8 mouse cellular contexts compared by ENCODE assay signal in the genomic region with DNA sequence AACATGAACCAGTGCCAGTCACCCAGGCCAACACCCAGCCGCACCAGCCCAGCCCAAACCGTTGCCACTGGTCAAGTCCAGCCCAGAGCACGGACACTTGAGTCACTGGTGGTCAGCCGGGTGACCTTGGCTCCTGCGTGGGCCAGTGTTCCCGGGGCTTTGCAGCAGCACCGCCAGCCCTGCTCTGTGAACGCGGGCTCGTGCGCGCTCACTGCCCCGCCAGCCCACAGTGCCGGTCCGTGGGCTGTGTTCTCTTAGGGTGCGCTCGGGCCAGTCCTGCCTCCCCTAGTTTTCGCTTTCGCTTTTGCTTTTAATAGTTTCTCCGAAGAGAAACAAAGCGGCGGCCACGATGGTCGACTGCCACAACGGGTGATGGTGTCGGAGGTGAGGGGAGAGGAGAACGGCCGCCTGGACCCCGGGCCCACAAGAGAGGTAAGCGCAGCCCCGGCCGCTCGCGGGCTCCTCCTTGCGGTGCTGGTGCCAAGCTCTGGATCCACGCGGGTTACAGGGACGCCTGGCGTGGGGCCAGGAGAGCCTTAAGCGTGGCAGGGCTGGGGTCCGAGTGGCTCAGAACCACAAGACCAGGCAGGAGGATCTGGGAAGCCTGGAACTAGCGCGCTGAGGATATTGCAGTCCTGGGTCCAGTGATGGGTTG.
DNase-seq lines count a peak whose midpoint lies in the region; ATAC-seq lines count a peak whose summit lies in the region.
"Not testable (repeated sequence)": the region's sequence is repeated elsewhere in the genome, so short reads cannot be mapped to it uniquely, and the experiment has no call there.

No protein-coding gene starts in this region.

- peaks cover 23% of the 10 kb centered on the region for H3K9me3 ChIP-seq in heart, embryonic 14.5 days (ENCODE audit: control insufficient read depth, low read length)
- H3K9me3 ChIP-seq in limb, embryonic 12.5 days, result peaks cover 19% of the 10 kb centered on the region

- H3K36me3 ChIP-seq in heart, embryonic 14.5 days (ENCODE audit: control insufficient read depth, insufficient read depth, low read length); limb, embryonic 12.5 days: not testable (repeated sequence)

- 28% methylated on average over 36 of the region's 43 CpGs for WGBS in heart, embryonic 14.5 days
- 34% methylated on average over 38 of the region's 43 CpGs for WGBS in limb, embryonic 12.5 days

- ATAC-seq in erythroblast, adult 5-6 weeks (replicated peaks; ENCODE audit: low FRiP score, poor library complexity, severe bottlenecking), result peak; percentile 80
- ATAC-seq in heart, embryonic 14.5 days (ENCODE audit: insufficient number of reproducible peaks, insufficient read depth, low FRiP score, low read depth); limb, embryonic 12.5 days (ENCODE audit: insufficient number of reproducible peaks, insufficient read depth, low FRiP score, low TSS enrichment, low read depth): not testable (repeated sequence)

- not testable (repeated sequence) for H3K4me1 ChIP-seq in heart, embryonic 14.5 days (ENCODE audit: control insufficient read depth in 2 of 2, insufficient read depth in 2 of 2, low read length in 2 of 2); limb, embryonic 12.5 days (replicated peaks)

- peak; percentile 22 to 38 for DNase-seq in adrenal gland, adult 18-20 months (ENCODE audit: low spot score in 2 of 2)
- peak; percentile 23 for DNase-seq in kidney, adult 11 months
- peak; percentile 1 for DNase-seq in lung, postnatal 25 days (ENCODE audit: low spot score)
- peak; percentile 12 for DNase-seq in ovary, postnatal 36 days (ENCODE audit: low spot score)
- peak; percentile 24 for DNase-seq in thymus, postnatal 14 days

- H3K4me2 ChIP-seq in heart, embryonic 14.5 days (ENCODE audit: low read length), result peak overlapping the region; percentile 58
- peak overlapping the region; percentile 31; the same call in 1 of the 2 replicates for H3K4me2 ChIP-seq in limb, embryonic 12.5 days

- not testable (repeated sequence) for H3K27me3 ChIP-seq in heart, embryonic 14.5 days (ENCODE audit: control insufficient read depth, insufficient read depth, low read length); limb, embryonic 12.5 days

- not testable (repeated sequence) for H3K9ac ChIP-seq in heart, embryonic 14.5 days (ENCODE audit: low read length); limb, embryonic 12.5 days (replicated peaks)

- not testable (repeated sequence) for H3K27ac ChIP-seq in heart, embryonic 14.5 days (replicated peaks in 1 of 2; ENCODE audit: control insufficient read depth in 1 of 2, insufficient read depth in 1 of 2, low read depth in 2 of 2, low read length in 2 of 2); limb, embryonic 12.5 days

- H3K4me3 ChIP-seq in heart, embryonic 14.5 days (ENCODE audit: control insufficient read depth in 1 of 2, insufficient read depth in 1 of 2, low read depth in 1 of 2, low read length in 2 of 2), result peak overlapping the region; percentile 36 to 40
- H3K4me3 ChIP-seq in limb, embryonic 12.5 days (replicated peaks), result peak overlapping the region; percentile 18; the same call in 1 of the 2 replicates
